Mouse (Mus musculus) left cerebral cortex, postnatal 10 days (tissue): ENCODE results near the gene Tcf7l2. TPM values are rescaled to one million over a fixed set of nuclear protein-coding genes. Genes with fewer than 3 reads are reported as not detected.
A peak's percentile ranks its signal among the peaks of the same experiment; 100 is the strongest.

ENCODE experiments used
- DNase-seq, 2 experiments: peaks; one replicate each; pipeline ENCODE4 v3.0.0; 2021 to 2022; ENCODE audit warnings: low spot score in 2 of 2, mixed read lengths in 1 of 2; ENCODE audit errors: extremely low spot score in 1 of 2
- intact Hi-C: fragments of 180-260 bp; cut with DNase I; formaldehyde crosslinking; loops from one replicate; pipeline ENCODE4 v1.15.1; 2025
- total RNA-seq, 2 experiments: library from RNA; stranded (reverse); gene quantifications; 2 replicates each; pipeline ENCODE4 v1.2.3; 2021

Tcf7l2 gene
- total RNA-seq, 2 experiments from 2014 or later = 8.2 to 11.4 TPM

DNA sequence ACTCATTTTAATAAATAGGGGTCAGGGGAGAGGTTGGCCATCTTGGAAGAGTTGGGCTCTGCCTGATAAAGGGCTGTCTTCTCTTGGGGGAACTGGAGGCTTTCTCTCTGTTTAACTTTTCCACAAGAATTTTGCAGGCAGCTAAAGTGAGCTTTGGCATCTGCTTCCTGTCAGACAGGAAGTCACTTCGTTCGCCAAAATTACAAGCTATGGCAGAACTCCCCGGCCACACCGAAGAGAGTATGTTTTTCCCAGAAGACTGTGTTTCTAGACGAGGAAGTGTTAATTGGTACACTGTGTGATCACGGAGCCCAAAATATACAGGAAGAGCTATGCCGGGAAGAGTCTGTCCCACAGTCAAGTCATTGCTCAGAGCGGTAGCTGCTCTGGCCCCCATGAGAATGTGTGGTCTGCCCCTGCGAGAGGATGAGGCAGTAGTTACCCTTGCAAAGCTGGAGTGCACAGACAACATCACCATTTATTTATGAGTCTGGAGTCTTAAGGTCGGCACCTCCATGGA lies 97.5 kb downstream of the Tcf7l2 start:
- intact Hi-C loops = no loop called here
- DNase-seq = peak in 1 of 2 experiments; percentile 12

DNA sequence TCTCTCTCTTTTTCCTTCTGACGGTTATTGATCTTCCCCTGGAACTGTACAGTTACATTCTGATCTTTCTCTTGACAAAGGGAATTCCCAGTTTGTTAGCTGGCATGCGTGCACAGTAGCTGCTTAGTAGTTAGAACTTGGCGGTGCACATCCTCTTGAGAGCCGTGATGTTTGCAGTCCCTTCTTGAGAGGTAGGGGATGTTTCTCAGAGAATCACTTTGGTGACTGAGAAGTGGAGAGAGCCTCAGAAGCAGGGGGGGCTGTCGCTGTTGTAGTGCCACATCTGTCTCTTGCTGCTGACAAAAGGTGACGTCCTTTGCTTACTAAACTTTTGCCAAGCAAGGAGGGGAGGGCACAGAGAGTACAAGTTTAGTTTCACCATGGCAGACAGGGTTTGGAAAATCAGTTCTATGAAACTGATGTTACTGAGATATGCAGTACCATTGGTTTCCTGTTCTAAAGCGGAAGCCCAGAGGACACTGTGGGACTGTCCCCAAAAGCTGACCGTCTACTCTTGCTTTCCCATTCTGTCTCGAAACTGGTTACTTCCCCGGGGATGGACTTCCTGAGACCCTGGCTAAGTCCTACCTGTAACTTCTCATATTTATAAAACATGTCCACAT lies 99.0 kb downstream of the Tcf7l2 start:
- DNase-seq = no peak
- intact Hi-C loops = no loop called here

DNA sequence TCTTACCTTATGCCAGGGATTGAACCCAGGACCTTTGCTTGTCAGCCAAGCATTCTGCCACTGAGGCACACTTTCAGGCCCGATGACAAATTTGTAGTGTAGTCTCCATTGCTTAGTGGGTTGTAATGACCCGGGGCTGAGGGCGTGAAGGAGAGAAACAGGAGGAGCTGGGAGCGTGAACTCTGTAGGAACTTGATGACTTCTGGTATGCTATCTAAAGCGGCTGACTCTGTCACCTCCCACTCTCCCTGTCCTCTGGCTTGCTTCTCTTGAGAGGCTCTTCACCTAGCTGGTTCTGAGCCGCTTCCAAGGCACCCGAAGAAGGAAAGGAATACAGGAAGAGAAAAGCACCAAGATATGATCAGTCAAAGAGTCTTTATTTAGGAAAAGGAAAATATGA lies 100.4 kb downstream of the Tcf7l2 start:
- intact Hi-C loops = no loop called here
- DNase-seq = no peak

DNA sequence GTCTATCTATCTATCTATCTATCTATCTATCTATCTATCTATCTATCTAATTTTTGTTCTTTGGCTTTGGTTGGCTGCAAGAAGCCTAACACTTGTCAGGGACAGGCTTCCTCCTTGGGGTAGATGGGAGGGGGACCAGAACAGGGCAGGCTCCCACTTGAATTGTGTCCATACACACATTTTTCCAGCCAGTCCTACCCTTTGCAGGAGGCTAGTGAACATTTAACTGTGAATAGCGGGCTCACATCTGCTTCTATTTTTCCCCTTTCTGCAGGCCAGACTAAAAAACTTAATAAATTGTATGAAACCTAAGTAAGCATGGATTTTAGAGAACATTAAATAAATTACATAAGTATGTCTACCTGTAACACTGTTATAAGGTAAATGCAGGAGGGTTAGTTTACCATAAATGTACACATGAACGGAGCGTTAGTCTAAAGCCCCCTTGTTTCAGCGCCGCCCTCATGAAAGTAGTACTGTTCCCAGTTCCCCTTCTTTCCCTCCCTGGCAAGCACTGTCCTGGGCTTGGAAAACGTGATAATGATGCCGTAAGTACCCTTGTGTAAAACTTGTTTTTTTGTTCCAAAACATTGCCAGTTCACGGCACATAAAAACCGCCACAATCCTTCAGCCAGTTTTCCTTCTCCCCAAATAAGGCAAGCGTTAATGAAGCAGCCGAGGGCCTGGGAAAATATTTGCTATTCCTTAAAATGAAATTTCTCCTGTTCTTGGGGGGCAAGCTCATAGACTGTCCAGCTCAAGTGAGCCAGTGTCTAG lies 101.7 kb downstream of the Tcf7l2 start:
- no peak for DNase-seq
- intact Hi-C loops = no loop called here

DNA sequence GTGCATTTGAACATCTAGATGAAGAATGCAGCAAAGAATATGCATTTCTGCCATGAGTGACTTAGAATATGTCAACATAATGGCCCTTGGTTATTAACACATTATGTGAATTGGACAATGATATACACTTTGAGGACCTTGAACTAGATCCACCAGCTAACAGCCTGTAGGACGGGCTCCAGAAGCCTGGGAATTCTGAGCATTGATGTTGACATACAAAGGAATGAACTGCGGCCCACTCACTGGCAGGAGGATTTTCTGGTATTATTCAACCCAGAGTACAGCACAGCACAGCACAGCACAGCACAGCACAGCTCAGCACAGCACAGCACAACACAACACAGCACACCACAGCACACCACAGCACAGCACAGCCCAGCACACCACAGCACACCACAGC lies 104.1 kb downstream of the Tcf7l2 start:
- intact Hi-C loops = no loop called here
- no peak for DNase-seq

DNA sequence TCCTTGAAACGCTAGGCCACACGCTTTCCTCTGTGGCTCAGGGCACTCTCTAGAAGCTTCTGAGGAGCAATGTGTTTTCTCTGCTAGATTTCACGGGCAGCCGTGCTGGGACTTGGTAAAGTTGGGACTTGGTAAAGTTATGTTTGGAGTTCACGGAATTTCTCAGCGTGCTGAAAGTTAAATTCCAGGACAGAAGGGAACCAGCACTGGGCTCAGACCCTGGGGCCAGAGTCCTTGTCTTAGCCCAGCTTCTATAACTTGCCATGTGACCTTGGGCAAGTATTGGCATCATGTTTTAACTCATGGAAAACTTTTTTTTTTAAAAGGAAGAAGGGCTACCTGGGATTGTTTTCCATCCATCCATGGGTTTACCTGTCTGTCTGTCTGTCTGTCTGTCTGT lies 104.6 kb downstream of the Tcf7l2 start:
- no peak for DNase-seq
- intact Hi-C loops = no loop called here

DNA sequence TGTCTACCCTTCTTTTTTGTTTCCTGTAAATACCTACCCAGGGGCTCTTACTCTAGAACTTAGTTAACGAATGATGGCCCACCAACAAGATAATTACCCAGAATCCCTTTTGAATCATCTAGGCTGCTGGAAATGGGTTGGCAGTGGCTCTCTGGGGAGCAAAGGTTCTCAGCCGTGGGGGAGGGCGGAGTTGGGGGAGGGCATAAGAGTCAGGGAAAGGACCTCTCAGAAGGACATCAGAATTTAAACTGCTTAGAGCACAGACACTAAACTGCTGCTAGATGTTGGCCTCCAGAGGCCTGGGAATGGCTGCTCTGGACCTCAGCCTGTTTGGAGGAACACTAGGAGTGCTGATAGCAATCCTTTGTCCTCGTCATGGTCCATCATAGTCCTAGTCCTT lies 105.4 kb downstream of the Tcf7l2 start:
- DNase-seq = no peak
- intact Hi-C loops = no loop called here

DNA sequence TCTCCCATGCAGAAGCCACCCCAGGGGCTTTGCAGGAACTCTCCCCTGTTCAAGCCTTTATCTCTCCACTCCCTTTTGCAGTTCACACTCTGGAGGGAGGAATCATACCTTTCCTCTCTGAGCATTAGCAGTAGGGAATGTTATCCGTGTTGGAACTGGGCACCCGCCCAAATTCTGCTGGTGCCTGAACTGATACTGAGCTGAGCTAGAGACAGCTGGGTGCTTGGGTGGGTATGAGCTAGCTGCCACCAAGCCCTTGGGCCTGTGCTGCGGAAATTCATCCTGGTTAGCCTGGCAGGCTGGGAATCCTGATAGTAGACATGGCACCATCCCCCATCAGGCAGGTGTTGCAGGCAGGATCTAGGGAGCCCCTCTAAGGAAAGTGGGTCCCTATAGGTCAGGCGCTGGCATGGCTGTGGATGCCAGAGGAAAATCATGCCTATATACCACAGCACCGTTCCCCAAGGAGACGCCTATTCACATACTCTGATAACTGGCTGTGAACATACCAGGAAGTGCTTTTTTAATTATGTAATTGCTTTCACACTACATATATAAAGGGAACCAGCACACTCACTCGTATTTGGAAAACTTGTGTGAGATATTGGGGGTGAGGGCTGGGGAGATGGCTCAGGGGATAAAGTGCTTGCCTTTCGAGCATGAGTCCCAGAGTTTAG lies 108.9 kb downstream of the Tcf7l2 start:
- intact Hi-C loops = no loop called here
- DNase-seq = peak in 1 of 2 experiments; percentile 58

GRCm38 (mm10) chr19:55851498-55852324 lies 110.1 kb downstream of the Tcf7l2 start:
- intact Hi-C loops = no loop called here
- DNase-seq = peak; percentile 28 to 34

- intact Hi-C loops = no loop called here
- DNase-seq = no peak
Measured at GRCm38 (mm10) chr19:55854389-55854788, 112.8 kb downstream of the Tcf7l2 start.

DNA sequence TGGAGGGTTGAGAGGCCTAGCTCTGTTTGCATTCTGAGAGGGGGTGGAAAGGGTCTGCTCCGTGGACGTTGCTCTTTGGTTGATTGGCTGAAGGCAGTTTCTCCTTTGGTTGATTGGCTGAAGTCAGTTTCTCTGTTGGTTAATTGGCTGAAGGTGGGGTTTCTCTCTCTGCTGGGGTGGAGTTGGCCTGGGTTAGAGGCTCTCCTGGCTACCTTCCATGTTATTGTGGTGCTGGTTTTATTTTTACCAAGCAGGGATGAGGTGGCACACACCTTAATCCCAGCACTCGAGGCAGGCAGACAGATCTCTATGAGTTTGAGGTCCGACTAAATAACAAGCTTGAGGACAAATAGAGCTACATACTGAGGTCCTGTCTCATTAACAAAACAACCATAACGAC lies 114.0 kb downstream of the Tcf7l2 start:
- DNase-seq = no peak
- intact Hi-C loops = no loop called here

DNA sequence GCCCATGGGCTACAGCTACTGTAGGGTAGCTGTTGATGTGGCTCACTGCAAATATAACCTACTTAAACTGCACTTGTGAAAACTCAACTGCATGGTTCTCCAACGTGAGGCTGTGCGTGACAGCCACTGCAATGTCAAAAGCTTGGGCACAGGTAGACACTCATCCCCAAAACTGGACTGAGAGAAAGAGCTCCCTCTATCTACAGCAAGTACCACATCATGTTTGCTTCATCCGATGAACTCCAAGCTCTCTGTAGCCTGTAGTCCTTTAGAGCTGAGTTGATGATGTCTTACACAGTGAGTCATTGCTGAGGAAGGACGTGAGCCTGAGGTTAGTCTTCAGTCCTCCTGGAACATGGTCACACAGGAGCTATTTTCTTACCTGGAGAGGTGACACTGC lies 115.7 kb downstream of the Tcf7l2 start:
- intact Hi-C loops = no loop called here
- DNase-seq = no peak

GRCm38 (mm10) chr19:55860009-55860743 lies 118.6 kb downstream of the Tcf7l2 start:
- DNase-seq = no peak
- intact Hi-C loops = no loop called here

GRCm38 (mm10) chr19:55861746-55862145 lies 120.1 kb downstream of the Tcf7l2 start:
- intact Hi-C loops = no loop called here
- no peak for DNase-seq

DNA sequence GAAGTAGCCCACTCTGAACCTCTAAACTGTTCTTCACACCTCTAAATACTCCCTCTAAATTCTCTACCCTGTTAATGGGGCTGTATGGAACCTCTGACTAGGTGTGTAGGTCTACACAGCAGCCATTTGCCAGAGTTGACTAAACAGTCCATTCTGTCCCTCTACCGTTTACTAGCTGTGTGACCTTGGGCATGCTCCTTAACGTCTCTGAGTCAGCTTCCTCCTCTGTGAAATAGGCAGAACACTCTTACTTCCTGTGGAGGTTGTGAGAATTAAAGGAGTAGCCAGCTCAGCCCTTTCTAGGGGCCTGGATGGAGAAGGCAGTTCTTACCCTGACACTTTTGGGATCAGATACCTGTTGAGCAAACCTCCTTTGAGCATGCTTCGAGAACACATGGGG lies 120.9 kb downstream of the Tcf7l2 start:
- DNase-seq = no peak
- intact Hi-C loops = no loop called here

- intact Hi-C loops = no loop called here
- no peak for DNase-seq
Measured at GRCm38 (mm10) chr19:55865049-55865448, 123.4 kb downstream of the Tcf7l2 start.

GRCm38 (mm10) chr19:55865774-55866578 lies 124.4 kb downstream of the Tcf7l2 start:
- intact Hi-C loops = no loop called here
- DNase-seq = no peak

GRCm38 (mm10) chr19:55867255-55867654 lies 125.6 kb downstream of the Tcf7l2 start:
- DNase-seq = no peak
- intact Hi-C loops = no loop called here
